Mouse (Mus musculus) gastrocnemius, postnatal 25 days (tissue): Measurements from ENCODE around the gene Gm17387. TPM values are rescaled to one million over a fixed set of nuclear protein-coding genes. Genes with fewer than 3 reads are reported as not detected.

ENCODE experiments used
- DNase-seq: peaks from one replicate; pipeline ENCODE4 v3.0.0; 2022
- total RNA-seq, 2 experiments: library from RNA; stranded (reverse); gene quantifications; 1 replicate in 1 of 2; 2 replicates in 1 of 2; pipeline ENCODE4 v1.2.3; 2021

Gene Gm17387
- total RNA-seq, 2 experiments from 2014 or later = not detected

GRCm38 (mm10) chr7:141048226-141049218 is 19.6 kb downstream of the Gm17387 start:
- DNase-seq = peak; percentile 87

GRCm38 (mm10) chr7:141049326-141049725 is 20.4 kb downstream of the Gm17387 start:
- DNase-seq = no peak

DNA sequence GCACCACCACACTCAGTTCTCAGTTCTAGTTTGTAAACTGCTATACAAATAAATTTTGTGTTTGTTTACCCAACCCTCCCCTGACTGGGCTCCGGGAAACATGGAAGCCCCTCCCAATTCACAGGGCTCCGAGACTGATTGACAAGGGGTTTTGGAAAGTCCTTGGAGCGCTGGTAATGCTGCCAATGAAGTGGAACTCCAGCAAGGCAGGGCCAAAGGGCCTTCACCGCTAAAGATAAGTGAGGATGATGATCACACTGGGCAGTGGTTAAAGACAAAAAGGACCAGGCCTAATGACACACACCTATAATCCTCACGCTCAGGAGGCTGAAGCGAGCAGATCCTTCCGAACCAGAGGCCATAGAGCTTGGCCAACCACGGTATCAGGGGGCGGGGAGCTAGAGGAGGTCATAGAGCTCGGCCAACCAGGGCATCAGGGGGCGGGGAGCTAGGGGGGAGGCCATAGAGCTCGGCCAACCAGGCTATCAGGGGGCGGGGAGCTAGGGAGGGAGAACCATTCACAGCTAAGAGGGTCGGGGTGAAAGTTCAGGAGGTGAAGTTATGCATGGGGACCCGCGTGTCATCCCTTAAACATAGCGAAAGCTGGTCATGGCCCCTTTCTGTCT is 22.2 kb downstream of the Gm17387 start:
- no peak for DNase-seq

GRCm38 (mm10) chr7:141052016-141052415 is 23.1 kb downstream of the Gm17387 start:
- DNase-seq = no peak

DNA sequence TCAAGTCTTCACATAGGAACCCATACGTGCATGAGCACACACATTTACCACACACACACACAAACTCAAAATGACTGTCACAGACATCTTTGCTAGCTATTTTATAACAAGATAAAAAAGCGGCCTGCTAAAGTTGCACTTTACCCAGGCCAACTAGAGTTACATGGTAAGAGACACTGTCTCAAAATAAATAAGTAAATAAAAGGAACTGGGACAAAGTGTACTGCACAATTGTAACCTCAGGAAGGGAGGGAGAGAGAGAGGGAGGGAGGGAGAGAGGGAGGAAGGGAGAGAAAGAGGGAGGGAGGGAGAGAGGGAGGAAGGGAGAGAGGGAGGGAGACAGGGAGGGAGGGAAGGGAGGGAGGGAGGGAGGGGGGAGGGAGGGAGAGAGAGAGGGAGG is 23.5 kb downstream of the Gm17387 start:
- no peak for DNase-seq

GRCm38 (mm10) chr7:141055785-141056184 is 26.9 kb downstream of the Gm17387 start:
- DNase-seq = no peak

DNA sequence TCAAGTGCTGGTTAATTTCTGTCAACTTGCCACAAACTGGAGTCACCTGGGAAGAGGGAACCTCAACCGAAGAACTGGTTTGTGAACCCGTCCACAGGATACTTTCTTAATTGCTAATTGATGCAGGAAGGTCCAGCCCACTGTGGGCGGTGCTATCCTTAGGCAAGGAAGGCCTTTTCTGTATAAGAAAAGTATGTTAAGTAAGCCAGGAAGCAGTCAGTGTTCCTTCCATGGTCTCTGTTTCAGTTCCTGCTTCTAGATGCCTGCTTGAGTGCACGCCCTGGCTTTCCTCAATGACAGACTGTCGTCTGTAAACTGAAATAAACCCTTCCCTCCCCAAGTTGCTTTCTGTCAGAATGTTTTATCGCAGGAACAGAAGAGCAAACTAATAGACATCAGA is 28.0 kb downstream of the Gm17387 start:
- no peak for DNase-seq

GRCm38 (mm10) chr7:141057541-141057940 is 28.6 kb downstream of the Gm17387 start:
- no peak for DNase-seq

GRCm38 (mm10) chr7:141058601-141059341 is 29.8 kb downstream of the Gm17387 start:
- no peak for DNase-seq

GRCm38 (mm10) chr7:141059929-141060328 is 31.0 kb downstream of the Gm17387 start:
- no peak for DNase-seq

DNA sequence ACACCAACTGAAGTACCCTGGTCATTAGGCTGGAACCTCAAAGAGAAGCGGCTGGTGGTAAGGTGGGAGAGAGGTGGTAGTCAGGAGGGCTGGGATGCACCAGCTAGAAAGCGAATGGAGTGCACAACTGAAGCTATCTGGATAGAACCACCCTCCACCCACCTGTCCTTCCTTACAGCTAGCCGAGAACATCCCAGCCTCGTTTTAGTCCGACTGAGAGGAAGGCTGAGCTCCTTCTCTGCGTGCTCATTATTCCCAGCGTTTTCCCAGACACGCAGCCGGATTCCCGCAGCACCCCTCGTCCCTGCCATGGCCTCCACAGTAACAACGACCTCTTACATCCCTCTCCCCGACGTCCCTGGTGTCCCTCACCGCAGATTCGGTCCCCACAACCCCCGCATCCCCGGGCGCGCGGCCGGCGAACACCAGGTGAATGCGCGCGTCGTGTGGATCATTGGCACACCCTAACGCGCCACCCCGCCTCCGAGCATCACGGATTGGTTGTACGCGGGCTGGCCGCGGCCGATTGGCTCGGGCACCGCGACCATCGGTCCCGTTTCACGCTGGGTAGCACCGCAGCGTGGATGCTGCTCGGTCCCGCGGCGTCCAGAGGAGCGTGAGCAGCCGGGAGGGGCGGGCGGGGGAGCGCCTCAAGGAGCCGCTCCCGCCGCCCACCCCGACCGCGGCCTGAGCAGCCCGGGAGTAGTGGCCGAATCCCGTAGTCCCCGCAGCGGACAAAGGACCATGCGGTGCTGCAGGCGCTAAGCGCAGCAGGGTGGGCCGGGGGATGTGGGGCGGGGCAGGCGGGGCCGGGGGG is 31.7 kb downstream of the Gm17387 start, which contains the start of gene B4galnt4:
Gene B4galnt4 (plus strand): TSS at position 679 of the 817 bp plus-strand sequence.
- peak; percentile 35 for DNase-seq

- DNase-seq = no peak
Observed at GRCm38 (mm10) chr7:141061269-141061692, 32.4 kb downstream of the Gm17387 start.

DNA sequence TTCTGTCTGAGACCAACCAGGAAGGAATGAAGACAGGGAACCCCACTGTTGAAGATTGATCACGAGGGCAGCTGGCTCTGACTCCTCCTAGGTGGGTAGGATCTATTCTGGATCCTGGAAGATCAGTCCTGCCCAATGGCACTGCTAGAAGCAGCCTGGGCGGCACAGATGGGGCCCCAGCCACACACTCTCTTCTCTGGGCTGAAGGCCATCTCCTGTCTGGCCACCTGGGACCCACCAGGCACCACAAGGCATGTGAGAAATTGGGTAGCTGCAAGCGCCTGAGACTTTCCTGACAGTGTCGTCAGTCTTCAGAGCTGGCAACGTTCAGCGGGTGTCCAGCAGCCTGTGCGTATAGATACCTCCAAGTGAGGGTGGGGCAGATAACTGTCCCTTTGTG is 33.6 kb downstream of the Gm17387 start:
- DNase-seq = no peak

GRCm38 (mm10) chr7:141063353-141063752 is 34.4 kb downstream of the Gm17387 start:
- no peak for DNase-seq

DNA sequence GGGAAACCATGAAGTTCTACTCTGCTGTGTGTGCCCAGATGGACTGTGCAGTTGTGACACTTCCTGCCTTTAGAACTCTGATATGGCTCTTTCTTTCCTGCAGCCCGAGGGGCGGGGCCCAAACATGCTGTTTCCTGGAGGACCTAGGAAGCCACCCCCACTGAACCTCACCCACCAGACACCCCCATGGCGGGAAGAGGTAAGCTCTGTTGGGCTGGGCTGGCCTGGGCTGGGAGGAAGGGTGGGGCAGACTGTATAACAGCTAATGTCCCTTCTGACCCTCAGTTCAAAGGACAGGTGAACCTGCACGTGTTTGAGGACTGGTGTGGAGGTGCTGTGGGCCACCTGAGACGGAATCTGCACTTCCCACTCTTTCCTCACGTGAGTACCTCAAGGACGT is 35.2 kb downstream of the Gm17387 start:
- no peak for DNase-seq

DNA sequence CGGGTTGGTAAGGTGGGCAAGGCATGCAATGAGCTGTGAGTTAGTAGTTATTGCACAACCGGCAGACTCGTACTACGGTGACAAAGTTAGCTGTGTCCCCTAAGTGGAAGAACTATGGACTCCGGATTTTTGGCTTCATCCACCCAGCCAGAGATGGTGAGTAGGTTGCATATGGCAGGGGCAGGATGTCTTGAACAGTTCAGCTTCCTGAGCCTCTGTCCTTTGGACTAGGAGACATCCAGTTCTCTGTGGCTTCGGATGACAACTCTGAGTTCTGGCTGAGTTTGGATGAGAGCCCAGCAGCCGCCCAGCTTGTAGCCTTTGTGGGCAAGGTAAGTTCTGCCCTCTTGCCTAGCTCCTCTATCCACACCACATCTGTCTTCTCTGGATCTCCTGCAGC is 35.6 kb downstream of the Gm17387 start:
- no peak for DNase-seq

DNA sequence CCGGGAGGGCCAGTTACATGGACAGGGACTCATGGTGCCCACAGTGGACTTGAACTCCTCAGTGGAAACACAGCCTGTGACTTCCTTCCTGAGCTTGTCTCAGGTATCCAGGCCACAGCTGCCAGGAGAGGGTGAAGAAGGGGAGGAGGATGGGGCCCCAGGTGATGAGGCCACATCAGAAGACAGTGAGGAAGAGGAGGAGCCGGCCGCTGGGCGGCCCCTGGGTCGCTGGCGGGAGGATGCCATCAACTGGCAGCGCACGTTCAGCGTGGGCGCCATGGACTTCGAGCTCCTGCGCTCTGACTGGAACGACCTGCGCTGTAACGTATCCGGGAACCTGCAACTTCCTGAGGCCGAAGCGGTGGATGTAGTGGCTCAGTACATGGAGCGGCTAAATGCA is 39.4 kb downstream of the Gm17387 start:
- no peak for DNase-seq

DNA sequence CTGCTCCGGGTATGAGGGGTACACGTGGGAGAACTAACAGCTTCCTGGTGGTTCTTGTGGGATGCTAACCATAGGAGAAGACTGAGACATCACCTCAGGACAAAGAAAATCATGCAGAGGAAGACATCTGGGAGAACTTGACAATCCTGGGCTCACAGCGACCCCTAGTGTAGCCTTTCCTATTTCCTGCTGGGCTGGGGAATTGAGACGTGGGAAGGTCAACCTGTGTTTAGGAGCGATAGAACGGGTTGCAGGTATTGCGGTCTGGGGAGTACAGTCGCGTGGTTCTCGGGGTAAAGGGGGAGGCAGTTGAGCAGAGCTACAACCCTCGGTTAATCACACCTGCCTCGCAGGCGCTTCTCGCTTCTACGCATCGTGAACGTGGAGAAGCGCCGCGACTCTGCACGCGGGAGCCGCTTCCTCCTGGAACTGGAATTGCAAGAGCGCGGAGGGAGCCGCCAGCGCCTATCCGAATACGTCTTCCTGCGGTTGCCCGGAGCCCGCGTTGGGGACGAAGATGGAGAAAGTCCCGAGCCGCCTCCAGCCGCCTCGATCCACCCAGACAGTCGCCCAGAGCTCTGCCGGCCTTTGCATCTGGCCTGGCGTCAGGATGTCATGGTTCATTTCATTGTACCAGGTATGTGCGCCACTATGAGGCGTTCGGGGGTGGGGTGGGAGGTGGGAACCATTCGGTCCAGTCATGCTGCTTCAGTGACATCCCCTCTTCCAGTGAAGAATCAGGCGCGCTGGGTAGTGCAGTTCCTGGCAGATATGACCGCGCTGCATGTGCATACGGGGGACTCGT is 41.3 kb downstream of the Gm17387 start:
- no peak for DNase-seq

- DNase-seq = no peak
Observed at GRCm38 (mm10) chr7:141072017-141072745, 43.2 kb downstream of the Gm17387 start.

DNA sequence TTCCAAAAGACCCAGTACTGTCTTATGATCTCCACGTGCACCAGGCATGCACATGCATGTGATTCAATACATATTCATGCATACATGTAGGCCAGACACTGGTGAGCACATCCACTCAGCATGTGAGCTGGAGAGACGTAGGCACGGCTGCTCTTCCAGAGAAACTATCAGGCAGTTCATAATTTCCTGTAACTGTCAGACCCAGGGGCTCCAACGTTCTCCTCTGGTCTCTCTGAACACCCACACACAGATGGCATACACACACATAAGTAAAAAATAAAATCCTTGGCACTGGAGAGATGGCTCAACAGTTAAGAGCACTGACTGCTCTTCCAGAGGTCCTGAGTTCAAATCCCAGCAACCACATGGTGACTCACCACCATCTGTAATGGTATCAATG is 44.9 kb downstream of the Gm17387 start:
- DNase-seq = no peak
